Comparison of ENCODE assay signal across 8 mouse cellular contexts in the genomic region with DNA sequence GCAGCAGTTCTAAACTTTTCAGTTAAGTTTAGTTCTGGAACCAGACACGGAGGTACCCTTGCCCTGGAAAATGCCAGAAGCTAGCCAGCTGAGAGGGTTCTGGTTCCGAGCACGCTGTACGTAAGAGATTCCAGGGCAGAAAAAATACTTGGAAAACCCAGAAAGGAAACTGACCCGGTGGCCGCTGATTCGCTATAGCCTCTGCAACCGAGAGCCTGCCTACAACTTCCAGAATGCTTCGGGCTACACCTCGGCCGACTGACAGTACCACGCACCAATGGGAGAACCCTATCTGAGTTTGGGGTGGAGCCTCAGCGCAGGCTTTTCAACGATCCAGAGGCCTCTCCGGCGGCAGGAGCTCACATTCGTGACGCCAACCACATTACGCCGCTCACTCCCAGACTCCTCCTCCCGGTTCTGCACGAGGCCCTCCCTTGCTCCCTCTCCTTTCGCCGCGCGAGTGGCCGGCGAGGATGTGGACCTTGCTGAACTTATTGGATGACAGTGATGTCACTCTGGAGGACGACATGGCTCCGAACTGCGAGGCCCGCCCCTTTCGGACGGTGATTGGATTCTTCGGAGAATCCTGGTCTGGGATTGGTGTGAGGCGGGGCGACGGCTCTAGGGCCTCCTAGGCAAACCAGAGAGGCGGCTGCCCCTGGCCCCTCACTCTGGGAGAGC. TPM values are rescaled to one million over a fixed set of nuclear protein-coding genes. Genes with fewer than 3 reads are reported as not detected.
DNase-seq lines count a peak whose midpoint lies in the region; ATAC-seq and TF ChIP-seq lines count a peak whose summit lies in the region.

A gene (plus strand): TSS at position 378 of the 681 bp plus-strand sequence.

- H3K4me1 ChIP-seq in ES-Bruce4 (ENCODE audit: control insufficient read depth, insufficient read depth, low read length) = no peaks in the 10 kb centered on the region
- peaks cover 49% of the 10 kb centered on the region for H3K4me1 ChIP-seq in forebrain, embryonic 13.5 days
- peaks cover 10% of the 10 kb centered on the region for H3K4me1 ChIP-seq in liver, postnatal 0 days (ENCODE audit: insufficient read depth)
- peaks cover 10% of the 10 kb centered on the region for H3K4me1 ChIP-seq in neural tube, embryonic 14.5 days (ENCODE audit: control insufficient read depth, insufficient read depth, low read length)

- peak within 1 kb of the TSS; percentile 76 for H3K9ac ChIP-seq in ES-Bruce4 (ENCODE audit: low read depth, poor library complexity, severe bottlenecking)
- peak within 1 kb of the TSS; percentile 74 for H3K9ac ChIP-seq in forebrain, embryonic 13.5 days
- H3K9ac ChIP-seq in liver, postnatal 0 days (replicated peaks) = peak within 1 kb of the TSS; percentile 75
- peak within 1 kb of the TSS; percentile 76 for H3K9ac ChIP-seq in neural tube, embryonic 14.5 days (replicated peaks; ENCODE audit: low read depth, low read length)

- peak within 1 kb of the TSS; percentile 86 for H3K4me3 ChIP-seq in ES-Bruce4 (ENCODE audit: low read depth, low read length)
- H3K4me3 ChIP-seq in forebrain, embryonic 13.5 days = peak within 1 kb of the TSS; percentile 55
- peak within 1 kb of the TSS; percentile 63 for H3K4me3 ChIP-seq in liver, postnatal 0 days (ENCODE audit: low read depth, low read length)
- H3K4me3 ChIP-seq in neural tube, embryonic 14.5 days (ENCODE audit: low read depth, low read length) = peak within 1 kb of the TSS; percentile 56

- no peaks in the 10 kb centered on the region for H3K9me3 ChIP-seq in ES-Bruce4 (replicated peaks; ENCODE audit: control insufficient read depth, insufficient read depth, low read length, poor library complexity, severe bottlenecking)
- H3K9me3 ChIP-seq in forebrain, embryonic 13.5 days (replicated peaks) = no peaks in the 10 kb centered on the region
- no peaks in the 10 kb centered on the region for H3K9me3 ChIP-seq in liver, postnatal 0 days (ENCODE audit: low read length)
- H3K9me3 ChIP-seq in neural tube, embryonic 14.5 days (ENCODE audit: control insufficient read depth, low read length) = no peaks in the 10 kb centered on the region

- intact Hi-C loops in heart, postnatal 10 days (cut with DNase I) = loop anchor here (2.0 kb wide), 1 partner anchor 45 kb away; no protein-coding TSS in a partner anchor

- peak; percentile 99 to 100 for DNase-seq in heart, postnatal 10 days
- peak; percentile 99 for DNase-seq in large intestine, adult 2 months (ENCODE audit: low read depth, low spot score)
- peak; percentile 95 for DNase-seq in liver, postnatal 0 days
- DNase-seq in testis, postnatal 10 days (ENCODE audit: low spot score) = peak; percentile 96

- H3K27ac ChIP-seq in ES-Bruce4 (ENCODE audit: insufficient read depth, low read length) = no peak within 1 kb of the TSS
- H3K27ac ChIP-seq in forebrain, embryonic 13.5 days = peak within 1 kb of the TSS; percentile 48
- H3K27ac ChIP-seq in liver, postnatal 0 days (ENCODE audit: low read depth) = peak within 1 kb of the TSS; percentile 72
- H3K27ac ChIP-seq in neural tube, embryonic 14.5 days (ENCODE audit: low read depth, low read length) = peak within 1 kb of the TSS; percentile 84

- ATAC-seq in cerebellum, adult (ENCODE audit: insufficient number of reproducible peaks, low FRiP score, low TSS enrichment) = peak; percentile 97
- ATAC-seq in forebrain, embryonic 13.5 days = peak; percentile 97
- ATAC-seq in liver, postnatal 0 days = peak; percentile 97
- ATAC-seq in neural tube, embryonic 14.5 days (ENCODE audit: low read depth) = peak; percentile 98

- peak within 1 kb of the TSS; percentile 69 for H3K4me2 ChIP-seq in forebrain, embryonic 13.5 days
- H3K4me2 ChIP-seq in liver, postnatal 0 days (ENCODE audit: low read depth, low read length) = peak within 1 kb of the TSS; percentile 86
- H3K4me2 ChIP-seq in neural tube, embryonic 14.5 days (ENCODE audit: low read depth, low read length) = peak within 1 kb of the TSS; percentile 75

- no peak for TF ChIP-seq POLR2A in ES-Bruce4 (IDR thresholded peaks at IDR 0.05; ENCODE audit: insufficient read depth, low read length)

- no peaks in the 10 kb centered on the region for H3K27me3 ChIP-seq in ES-Bruce4 (ENCODE audit: control insufficient read depth, insufficient read depth, low read length, poor library complexity, severe bottlenecking)
- H3K27me3 ChIP-seq in forebrain, embryonic 13.5 days = no peaks in the 10 kb centered on the region
- no peaks in the 10 kb centered on the region for H3K27me3 ChIP-seq in liver, postnatal 0 days (ENCODE audit: insufficient read depth, low read length)
- H3K27me3 ChIP-seq in neural tube, embryonic 14.5 days (ENCODE audit: control insufficient read depth, insufficient read depth, low read length) = no peaks in the 10 kb centered on the region

- under 1% methylated on average over 39 of the region's 39 CpGs for WGBS in forebrain, embryonic 13.5 days
- WGBS in large intestine, adult 2 months = under 1% methylated on average over 39 of the region's 39 CpGs
- under 1% methylated on average over 39 of the region's 39 CpGs for WGBS in liver, postnatal 0 days (ENCODE audit: insufficient replicate concordance)
- under 1% methylated on average over 39 of the region's 39 CpGs for WGBS in neural tube, embryonic 14.5 days

- TF ChIP-seq CTCF in ES-Bruce4 (IDR thresholded peaks at IDR 0.05; ENCODE audit: low read depth, low read length) = no peak
- no peak for TF ChIP-seq CTCF in liver, postnatal 0 days (IDR thresholded peaks at IDR 0.05; ENCODE audit: low read depth)

- H3K36me3 ChIP-seq in ES-Bruce4 (ENCODE audit: control insufficient read depth, insufficient read depth, low read length, poor library complexity, severe bottlenecking) = no peaks in the 10 kb centered on the region
- H3K36me3 ChIP-seq in forebrain, embryonic 13.5 days (ENCODE audit: poor library complexity, severe bottlenecking) = peaks cover 8% of the 10 kb centered on the region; the same call in 1 of the 2 replicates
- no peaks in the 10 kb centered on the region for H3K36me3 ChIP-seq in liver, postnatal 0 days (replicated peaks; ENCODE audit: insufficient read depth, low read length)
- H3K36me3 ChIP-seq in neural tube, embryonic 14.5 days (ENCODE audit: control insufficient read depth, insufficient read depth, low read length) = no peaks in the 10 kb centered on the region

- TF ChIP-seq EP300 in ES-Bruce4 (IDR thresholded peaks at IDR 0.05; ENCODE audit: insufficient read depth, low read depth, low read length) = no peak
- TF ChIP-seq EP300 in liver, postnatal 0 days (IDR thresholded peaks at IDR 0.05; ENCODE audit: low read depth) = no peak

RNA-seq across cellular contexts. Expression of the gene that starts here (rescaled TPM):
- 4.6 and 5.9 TPM in 2 replicates for polyA plus RNA-seq in ES-Bruce4 (2011; ENCODE audit: insufficient read depth, insufficient read length, low read depth, missing spikeins)
- polyA plus RNA-seq in forebrain, embryonic 13.5 days (2015; fragmentation: Nextera tagmentation; extraction: Ambion mirVana) = 6.9 and 7.0 TPM in 2 replicates
- total RNA-seq in heart, postnatal 10 days (2021) = 10 to 100 TPM; 10.7 to 11.1 TPM
- 1.1 and 1.2 TPM in 2 replicates for polyA plus RNA-seq in large intestine, adult 2 months (2012; rRNA removed)
- 0.59 and 0.67 TPM in 2 replicates for polyA plus RNA-seq in liver, postnatal 0 days (2015; fragmentation: Nextera tagmentation; extraction: Ambion mirVana)
- 3.8 and 4.9 TPM in 2 replicates for polyA plus RNA-seq in neural tube, embryonic 14.5 days (2014; fragmentation: Nextera tagmentation; extraction: Ambion mirVana)

Comparison
In these comparisons a context has a peak if more than half of its experiments do, and no peak if none do; other contexts are left out.
1. Peak in DNase-seq, ATAC-seq, H3K4me3 ChIP-seq, H3K27ac ChIP-seq, H3K9ac ChIP-seq and H3K4me2 ChIP-seq in liver, postnatal 0 days; RNA of the gene not detected or under 1 TPM.